8 mouse cellular contexts compared by ENCODE assay signal in genomic region chr12:54162637-54163131, GRCm38 (mm10). TPM values are rescaled to one million over a fixed set of nuclear protein-coding genes. Genes with fewer than 3 reads are reported as not detected.
DNase-seq lines count a peak whose midpoint lies in the region; ATAC-seq and TF ChIP-seq lines count a peak whose summit lies in the region.

No protein-coding gene starts in this region.

- peak overlapping the region; percentile 71 for H3K4me2 ChIP-seq in heart, embryonic 15.5 days
- peak overlapping the region; percentile 59 for H3K4me2 ChIP-seq in stomach, postnatal 0 days (replicated peaks; ENCODE audit: low read depth)

- no peaks in the 10 kb centered on the region for H3K79me2 ChIP-seq in macrophage (ENCODE audit: inconsistent target)

- no peaks in the 10 kb centered on the region for H3K9me3 ChIP-seq in heart, embryonic 15.5 days (replicated peaks)
- no peaks in the 10 kb centered on the region for H3K9me3 ChIP-seq in stomach, postnatal 0 days (ENCODE audit: control insufficient read depth, low read length)

- peak overlapping the region; percentile 40 for H3K4me3 ChIP-seq in heart, embryonic 15.5 days
- peak overlapping the region; percentile 2; the same call in 1 of the 2 replicates for H3K4me3 ChIP-seq in macrophage (ENCODE audit: inconsistent target)
- H3K4me3 ChIP-seq in stomach, postnatal 0 days (ENCODE audit: low read depth, low read length) = peak overlapping the region; percentile 29

- peak; percentile 72 for ATAC-seq in heart, embryonic 15.5 days (replicated peaks; ENCODE audit: insufficient number of reproducible peaks, insufficient read depth, low FRiP score, low read depth)
- ATAC-seq in stomach, postnatal 0 days (ENCODE audit: low FRiP score, low TSS enrichment) = peak; percentile 91

- under 1% methylated on average over 16 of the region's 16 CpGs for WGBS in heart, embryonic 15.5 days
- WGBS in macrophage (ENCODE audit: missing documents) = 2% methylated on average over 16 of the region's 16 CpGs
- 1% methylated on average over 16 of the region's 16 CpGs for WGBS in stomach, postnatal 0 days

- peaks cover 25% of the 10 kb centered on the region for H3K4me1 ChIP-seq in heart, embryonic 15.5 days (replicated peaks)
- peaks cover 2% of the 10 kb centered on the region; the same call in 1 of the 2 replicates for H3K4me1 ChIP-seq in stomach, postnatal 0 days (replicated peaks; ENCODE audit: control insufficient read depth, insufficient read depth)

- TF ChIP-seq EP300 in stomach, postnatal 0 days (optimal IDR thresholded peaks at IDR 0.05) = no peak

- peak overlapping the region; percentile 68 for H3K27ac ChIP-seq in heart, embryonic 15.5 days
- peak overlapping the region; percentile 42 for H3K27ac ChIP-seq in macrophage
- H3K27ac ChIP-seq in stomach, postnatal 0 days (replicated peaks) = peak overlapping the region; percentile 31

- no peak for TF ChIP-seq CTCF in stomach, postnatal 0 days (IDR thresholded peaks at IDR 0.05; ENCODE audit: low read depth)

- H3K27me3 ChIP-seq in heart, embryonic 15.5 days = no peaks in the 10 kb centered on the region
- no peaks in the 10 kb centered on the region for H3K27me3 ChIP-seq in stomach, postnatal 0 days (ENCODE audit: control insufficient read depth, insufficient read depth, low read length)

- H3K9ac ChIP-seq in heart, embryonic 15.5 days = peak overlapping the region; percentile 47
- peak overlapping the region; percentile 47 for H3K9ac ChIP-seq in stomach, postnatal 0 days (ENCODE audit: low read length)

- peak; percentile 16 for DNase-seq in gastrocnemius, postnatal 25 days
- DNase-seq in gastrocnemius, adult 18-20 months (ENCODE audit: low spot score) = no peak
- DNase-seq in embryo, embryonic 11 days = peak; percentile 73
- peak; percentile 41 for DNase-seq in kidney, postnatal 10 days
- peak; percentile 80 for DNase-seq in stomach, postnatal 0 days (ENCODE audit: low spot score)
- DNase-seq in spleen, adult 12 weeks (ENCODE audit: low spot score) = no peak

- H3K36me3 ChIP-seq in heart, embryonic 15.5 days = no peaks in the 10 kb centered on the region
- no peaks in the 10 kb centered on the region for H3K36me3 ChIP-seq in macrophage (ENCODE audit: inconsistent target)
- H3K36me3 ChIP-seq in stomach, postnatal 0 days (ENCODE audit: control insufficient read depth, insufficient read depth, low read length) = no peaks in the 10 kb centered on the region

RNA-seq across cellular contexts. Expression of gene Egln3, which starts 41.0 kb away (rescaled TPM):
- total RNA-seq in gastrocnemius, postnatal 25 days (2021) = 10 to 100 TPM; 22.1 to 32.5 TPM
- 10 to 100 TPM; 42.6 to 43.9 TPM for total RNA-seq in gastrocnemius, adult 18-20 months (2021)
- 21.1 and 22.5 TPM in 2 replicates for polyA plus RNA-seq in heart, embryonic 15.5 days (2015; fragmentation: Nextera tagmentation; extraction: Ambion mirVana)
- under 1 TPM in 1 of 26 experiments, not detected in 25; 0.47 TPM for total RNA-seq in macrophage (2018; cell fraction: chromatin; rRNA removed)
- under 1 TPM in 20 of 26 experiments, not detected in 6; 0.04 to 0.47 (median 0.24) TPM for total RNA-seq in macrophage (2018; cell fraction: cytosol; rRNA removed)
- total RNA-seq in macrophage (2018; cell fraction: nucleus; rRNA removed) = under 1 TPM in 2 of 26 experiments, not detected in 24; 0.23 to 0.24 TPM
- 0.15 to 0.23 TPM (median 0.17 TPM) in 3 replicates for polyA plus RNA-seq in macrophage (2018)
- polyA plus RNA-seq in stomach, postnatal 0 days (2015; fragmentation: Nextera tagmentation; extraction: Ambion mirVana) = 78.8 and 80.3 TPM in 2 replicates

Comparison
In these comparisons a context has a peak if more than half of its experiments do, and no peak if none do; other contexts are left out.
1. DNase-seq: peak in gastrocnemius, postnatal 25 days (single experiment), embryo, embryonic 11 days (single experiment), kidney, postnatal 10 days (single experiment) and stomach, postnatal 0 days (single experiment); none in gastrocnemius, adult 18-20 months (single experiment) and spleen, adult 12 weeks (single experiment).
2. RNA of gene Egln3, which starts 41.0 kb away (polyA plus RNA-seq): 78.8 to 80.3 TPM in stomach, postnatal 0 days and 21.1 to 22.5 TPM in heart, embryonic 15.5 days; 0.15 to 0.23 TPM in macrophage; every median in the first group is over 10 times any median in the second.
3. Peak in every context shown above with its lines, with median percentiles within 50 percentile points of each other: H3K27ac ChIP-seq and H3K4me3 ChIP-seq.